Mouse (Mus musculus) erythroid progenitor cell, adult 5-6 weeks (primary cell): ENCODE data around the gene Negr1. TPM values are rescaled to one million over a fixed set of nuclear protein-coding genes. Genes with fewer than 3 reads are reported as not detected.
A peak's percentile ranks its signal among the peaks of the same experiment; 100 is the strongest.

Experiments used
- ATAC-seq: replicated peaks from 2 replicates; pipeline ENCODE4 v1.8.0; 2016; ENCODE audit warnings: moderate number of reproducible peaks, mild to moderate bottlenecking, moderate TSS enrichment, inconsistent platforms; ENCODE audit not compliant: poor library complexity, low FRiP score, severe bottlenecking
- total RNA-seq, 2 experiments: library from RNA; stranded (forward) in 1 of 2; stranded (reverse) in 1 of 2; fragments of 150-400 nt in 1 of 2; fragments of 186-747, 209-891 nt in 1 of 2; gene quantifications; 2 replicates each; pipeline versions ENCODE4 v1.2.3 to v1.2.4; 2015 to 2017; ENCODE audit warnings: low replicate concordance in 2 of 2

Negr1 gene
- total RNA-seq, 2 experiments from 2014 or later: 0.61 TPM; not detected in 1

DNA sequence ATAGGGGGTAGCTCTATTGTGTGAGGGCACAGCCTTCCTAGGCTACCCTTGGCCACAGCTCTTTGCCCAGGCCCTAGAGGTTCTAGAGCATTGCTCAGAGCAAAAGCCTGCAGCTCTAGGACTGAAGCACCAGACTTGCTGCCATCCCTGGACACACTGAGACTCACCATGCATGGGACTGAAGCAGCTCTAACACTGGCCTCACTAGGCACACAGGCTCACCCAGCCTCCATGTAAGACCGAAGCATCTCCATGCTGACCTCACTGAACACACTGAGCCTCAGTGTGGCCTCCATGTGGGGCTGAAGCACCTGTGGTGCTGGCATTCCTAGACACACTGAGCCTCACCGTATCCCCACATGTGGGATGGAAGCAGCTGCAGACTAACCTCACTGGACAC, 101.0 kb downstream of the Negr1 start:
- no peak for ATAC-seq

DNA sequence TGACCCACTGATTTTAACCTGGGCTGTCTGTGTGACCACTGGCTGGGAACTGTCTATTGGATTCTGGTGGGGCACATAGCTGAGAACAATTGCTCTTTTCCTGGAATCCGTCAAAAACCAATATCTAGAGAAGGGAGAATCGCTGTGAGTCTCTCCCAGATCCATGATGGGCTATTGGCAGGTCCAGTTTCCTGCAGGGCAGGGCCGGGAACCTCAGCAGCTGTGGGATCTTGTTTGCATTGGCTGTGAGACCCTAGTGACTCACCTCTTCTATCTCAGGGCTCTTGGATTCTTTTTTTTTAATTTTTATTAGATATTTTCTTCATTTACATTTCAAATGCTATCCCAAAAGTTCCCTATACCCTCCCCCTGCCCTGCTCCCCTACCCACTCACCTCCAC, 111.0 kb downstream of the Negr1 start:
- ATAC-seq: no peak

DNA sequence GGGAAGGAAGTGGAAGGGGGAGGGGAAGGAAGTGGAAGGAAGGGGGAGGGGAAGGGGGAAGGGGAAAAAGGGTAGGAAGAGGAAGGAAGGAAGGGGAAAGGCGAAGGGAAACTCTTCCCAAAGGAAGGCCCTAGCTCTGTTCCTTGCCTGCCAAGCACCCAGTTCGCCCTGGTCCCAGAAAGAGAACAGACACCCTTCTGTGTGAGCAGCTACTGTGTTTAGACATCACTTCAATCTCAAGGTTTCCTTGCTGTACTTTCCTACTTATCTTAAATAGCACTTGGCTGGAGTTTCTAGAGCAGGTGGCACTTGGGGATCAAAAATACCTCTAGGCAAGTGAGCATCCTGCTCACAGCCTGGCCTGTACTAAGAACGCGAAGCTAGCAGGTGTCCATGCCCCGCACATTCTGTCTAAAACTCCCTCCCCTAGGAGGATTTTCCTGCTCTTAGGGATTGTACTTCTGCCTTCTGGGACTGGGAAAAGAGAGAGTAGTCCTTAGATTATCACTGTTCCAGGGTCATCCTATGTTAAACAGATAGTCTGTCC, 128.5 kb downstream of the Negr1 start:
- no peak for ATAC-seq

DNA sequence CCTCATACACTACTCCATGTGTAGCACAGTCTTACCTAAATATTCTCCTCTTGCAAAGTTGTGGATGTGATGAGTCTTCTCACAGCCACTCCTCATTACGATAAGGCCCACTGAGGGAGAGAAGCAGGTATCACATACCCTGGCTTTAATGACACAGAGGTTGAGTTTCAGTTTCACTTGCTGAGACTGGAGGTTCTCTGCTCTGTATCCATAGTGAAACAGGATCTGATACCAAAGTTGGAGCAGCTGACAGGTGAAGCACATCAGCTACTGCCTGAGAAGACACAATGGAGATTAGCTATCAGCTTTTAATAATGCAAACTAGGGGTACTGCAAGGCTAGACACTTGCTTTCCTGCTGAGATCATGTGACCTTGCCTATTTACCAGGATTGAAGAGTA, 137.1 kb downstream of the Negr1 start:
- ATAC-seq: no peak

DNA sequence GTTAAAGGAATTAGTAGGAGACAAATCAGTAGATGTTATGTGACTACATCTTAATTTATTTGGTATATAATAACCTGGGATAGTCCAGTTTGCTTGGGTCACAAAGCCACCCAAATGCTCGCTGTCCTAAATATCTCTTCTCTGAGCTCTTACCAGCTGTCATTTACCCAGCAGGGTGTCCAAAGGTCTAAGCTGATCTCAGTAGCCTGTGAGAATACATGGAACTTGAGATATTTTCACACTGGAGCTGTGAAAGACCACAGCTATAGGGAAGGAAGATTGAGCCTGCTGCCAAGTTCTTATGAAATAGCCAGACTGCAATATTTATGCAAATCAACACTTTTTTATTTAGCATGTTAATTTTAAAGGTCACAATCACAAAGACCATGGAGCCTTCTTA, 141.6 kb downstream of the Negr1 start:
- ATAC-seq: no peak

DNA sequence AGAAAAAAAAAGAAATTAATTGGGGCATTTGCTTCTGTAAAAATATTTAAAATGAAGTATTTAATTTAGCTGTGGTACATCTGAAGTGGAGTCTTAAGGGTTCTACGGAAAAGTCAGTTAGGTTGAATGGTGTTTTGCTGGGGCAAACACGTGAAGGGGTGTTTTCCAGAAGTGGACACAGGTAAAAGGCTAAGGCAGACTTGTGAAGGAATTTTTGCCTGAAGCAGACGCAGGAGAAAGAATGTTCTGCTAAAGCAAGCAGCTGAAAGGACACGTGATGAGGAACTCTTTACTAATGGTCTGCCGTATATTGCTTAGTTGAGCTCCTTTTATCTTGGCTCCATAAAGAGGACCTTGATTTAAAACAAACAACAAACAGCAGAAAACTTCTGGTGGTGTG, 148.6 kb downstream of the Negr1 start:
- no peak for ATAC-seq

DNA sequence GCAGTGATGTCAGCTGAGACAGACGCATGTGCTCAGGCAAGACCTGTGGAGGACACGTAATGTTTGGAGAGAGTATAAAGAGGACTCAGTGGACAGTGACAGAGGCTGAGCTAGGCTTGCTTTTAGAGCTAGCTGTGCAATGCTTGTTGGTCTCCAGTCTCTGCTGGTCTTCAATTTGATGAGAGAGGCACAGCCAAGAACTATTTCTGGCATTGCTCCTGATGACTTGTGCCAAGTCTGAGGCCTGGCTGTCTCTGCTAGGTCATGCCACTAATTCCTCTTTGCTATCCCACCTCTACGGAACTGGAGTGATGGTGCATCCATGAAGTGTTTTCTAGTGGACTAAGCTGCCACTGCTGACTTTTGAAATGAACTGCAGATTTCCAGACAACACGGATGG, 149.1 kb downstream of the Negr1 start:
- no peak for ATAC-seq

DNA sequence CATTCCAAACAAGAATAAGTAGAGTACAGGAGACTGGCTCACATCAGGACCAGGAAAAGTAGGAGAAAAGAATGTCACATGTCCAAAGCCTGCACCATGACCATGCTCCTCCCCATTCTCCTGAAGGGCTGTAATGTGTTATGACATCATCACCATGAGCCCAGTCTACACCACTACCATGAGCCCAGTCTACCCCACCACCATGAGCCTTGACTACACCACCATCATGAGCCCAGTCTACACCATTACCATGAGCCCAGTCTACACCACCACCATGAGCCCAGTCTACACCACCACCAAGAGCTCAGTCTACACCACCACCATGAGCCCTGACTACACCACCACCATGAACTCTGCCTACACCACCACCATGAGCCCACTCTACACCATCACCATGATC, 174.7 kb downstream of the Negr1 start:
- ATAC-seq: peak; percentile 30; the same call in 1 of the 2 replicates

DNA sequence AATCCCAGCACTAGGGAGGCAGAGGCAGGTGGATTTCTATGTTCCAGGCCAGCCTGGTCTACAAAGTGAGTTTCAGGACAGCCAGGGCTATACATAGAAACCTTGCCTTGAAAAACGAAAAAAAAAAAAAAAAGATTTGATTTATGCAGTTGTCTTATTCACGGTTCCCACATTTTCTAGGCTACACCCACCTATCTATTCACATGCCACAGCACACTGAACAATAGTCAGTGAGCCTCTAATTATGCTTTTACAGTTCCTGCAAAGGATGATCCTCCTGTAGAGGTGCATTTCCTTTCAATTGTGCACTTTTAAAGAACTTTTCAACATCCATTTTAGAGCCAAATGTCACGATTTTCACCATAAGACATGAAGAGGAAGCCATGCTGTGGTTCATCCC, 177.9 kb downstream of the Negr1 start:
- ATAC-seq: no peak

DNA sequence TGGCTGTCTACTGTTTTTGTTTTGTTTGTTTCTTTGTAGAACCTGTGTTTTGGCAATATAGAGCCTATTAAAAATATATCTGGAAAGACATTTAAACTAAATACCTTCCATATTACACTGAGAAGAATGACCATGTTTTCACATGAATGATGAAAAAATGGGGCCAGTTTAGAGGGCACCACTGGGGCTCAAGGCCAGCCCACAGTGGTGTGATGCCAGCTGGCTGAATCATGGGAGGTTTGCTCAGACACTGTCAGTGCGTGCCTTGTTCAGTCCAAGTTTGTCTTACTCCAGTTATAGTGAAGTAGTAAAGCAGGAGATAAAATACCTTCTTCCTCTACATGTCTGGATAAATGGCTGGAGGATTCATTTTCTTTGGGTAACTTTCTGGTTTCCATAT, 181.7 kb downstream of the Negr1 start:
- no peak for ATAC-seq

DNA sequence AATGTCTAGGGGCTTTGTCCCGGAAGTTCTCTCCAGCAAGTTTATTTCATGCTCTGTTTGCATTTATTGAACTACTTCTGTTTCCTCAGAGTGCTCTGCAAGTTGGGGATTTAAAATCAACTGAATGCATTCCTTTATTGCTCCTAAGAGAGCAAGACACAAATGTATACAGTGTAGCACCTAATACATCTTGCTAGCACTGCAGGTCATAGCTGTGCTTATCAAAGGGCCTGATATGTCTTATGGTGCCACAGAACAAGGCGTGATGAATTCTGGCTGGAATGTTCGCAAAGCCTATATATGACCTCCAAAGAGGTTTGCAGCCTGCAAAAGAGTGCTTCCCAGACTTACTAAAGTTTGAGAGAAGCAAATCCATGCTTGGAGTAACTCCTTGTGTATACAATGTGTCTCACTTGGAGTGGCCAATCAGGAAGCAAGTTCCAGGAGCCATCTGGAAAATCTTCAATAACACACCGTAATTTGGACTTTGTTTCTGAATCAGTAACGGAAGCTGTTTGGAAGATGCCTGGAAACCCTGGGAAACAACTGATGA, 183.7 kb downstream of the Negr1 start:
- ATAC-seq: no peak

DNA sequence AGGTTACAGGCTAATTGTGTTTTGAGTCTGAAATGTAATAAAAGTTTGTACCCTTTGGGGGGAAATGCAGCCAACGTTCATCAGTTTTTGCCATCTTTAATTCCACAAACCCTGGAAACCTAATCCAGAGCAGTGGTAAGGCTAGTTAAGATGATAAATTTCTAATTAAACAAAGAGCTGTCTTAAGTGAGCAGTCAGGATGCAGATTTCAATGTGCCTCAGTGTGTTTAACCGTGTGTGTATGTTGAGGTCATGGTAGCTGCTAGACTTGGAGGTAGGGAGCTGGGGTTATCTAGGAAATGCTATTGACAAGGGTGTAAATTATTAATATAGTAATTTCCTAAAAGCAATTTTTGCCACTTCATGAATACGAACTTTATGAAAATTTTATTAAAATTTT, 185.9 kb downstream of the Negr1 start:
- no peak for ATAC-seq

DNA sequence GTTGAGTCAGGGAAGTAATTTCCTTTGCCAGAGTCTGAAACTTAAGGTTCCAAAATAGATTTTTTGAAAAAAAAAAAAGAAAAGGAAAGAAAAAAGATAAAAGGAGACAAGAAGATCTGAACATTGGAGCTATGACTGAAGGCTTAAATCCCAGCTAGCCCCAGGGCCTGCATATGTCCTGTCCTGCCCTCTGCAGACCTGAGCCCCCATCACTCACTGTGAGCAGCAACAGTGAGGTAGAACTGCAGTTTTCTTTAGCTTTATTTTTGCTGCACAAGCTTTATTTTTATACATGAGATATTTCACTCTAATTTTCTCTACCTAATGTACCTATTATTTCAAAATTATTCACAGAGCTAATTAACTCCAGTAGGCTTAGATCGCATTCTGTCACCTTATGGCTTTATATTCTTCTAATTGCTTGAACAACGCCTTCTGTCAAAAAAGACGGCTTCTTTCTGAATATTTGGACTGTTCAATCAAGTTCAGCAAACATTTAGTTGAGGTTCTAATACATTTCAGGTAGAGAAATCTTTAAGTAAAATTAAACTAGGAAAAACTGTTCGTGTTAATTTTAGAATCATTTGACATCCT, 192.3 kb downstream of the Negr1 start:
- no peak for ATAC-seq

DNA sequence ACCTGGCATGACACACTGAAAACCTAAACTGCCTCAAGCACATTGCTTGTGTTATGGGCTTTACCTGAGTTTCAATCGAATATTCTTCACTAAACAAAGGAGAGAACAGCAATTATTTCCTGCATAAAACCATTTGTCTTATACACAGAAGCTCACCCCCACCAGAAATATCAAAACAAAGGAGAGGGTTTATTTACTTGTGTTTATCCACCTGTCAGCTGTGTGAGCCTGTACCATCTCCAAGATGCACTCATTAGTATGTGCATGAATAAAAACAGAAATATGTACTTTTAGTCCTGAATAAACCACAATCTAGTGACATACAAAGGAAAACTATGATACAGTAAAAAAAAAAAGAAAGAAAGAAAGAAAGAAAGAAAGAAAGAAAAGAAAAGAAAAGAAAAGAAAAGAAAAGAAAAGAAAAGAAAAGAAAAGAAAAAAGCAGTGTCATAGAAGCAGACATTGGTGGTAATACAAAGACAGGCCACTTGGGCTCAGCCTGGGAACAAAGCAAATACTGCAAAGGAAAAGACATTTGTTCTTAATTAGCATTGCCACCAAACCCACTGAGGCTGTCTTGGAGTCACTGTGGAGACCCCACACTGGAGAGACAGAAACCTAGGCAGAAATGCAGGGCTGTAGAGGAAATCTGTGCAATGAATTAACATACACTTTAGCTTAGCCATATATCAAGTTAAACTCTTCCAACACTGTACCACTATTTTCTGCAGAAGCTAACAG, 193.4 kb downstream of the Negr1 start:
- no peak for ATAC-seq

DNA sequence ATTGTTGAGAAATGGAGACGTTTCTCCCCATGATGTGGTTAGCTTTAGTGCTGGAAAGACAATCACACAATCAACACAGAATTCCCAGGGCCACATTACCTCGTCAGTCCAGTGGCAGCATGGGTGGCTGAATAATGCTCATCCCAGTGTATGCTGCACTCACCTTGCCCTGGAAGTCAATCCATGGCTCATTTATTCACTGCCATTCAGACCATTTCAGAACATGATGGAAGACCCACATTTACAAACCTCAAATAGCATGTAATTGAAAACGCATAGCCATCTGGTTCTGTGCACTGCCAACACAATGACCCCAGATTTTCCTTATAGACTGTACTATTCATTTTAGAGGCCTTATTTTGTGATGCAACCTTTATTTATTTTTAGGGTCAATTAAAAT, 203.4 kb downstream of the Negr1 start:
- no peak for ATAC-seq

DNA sequence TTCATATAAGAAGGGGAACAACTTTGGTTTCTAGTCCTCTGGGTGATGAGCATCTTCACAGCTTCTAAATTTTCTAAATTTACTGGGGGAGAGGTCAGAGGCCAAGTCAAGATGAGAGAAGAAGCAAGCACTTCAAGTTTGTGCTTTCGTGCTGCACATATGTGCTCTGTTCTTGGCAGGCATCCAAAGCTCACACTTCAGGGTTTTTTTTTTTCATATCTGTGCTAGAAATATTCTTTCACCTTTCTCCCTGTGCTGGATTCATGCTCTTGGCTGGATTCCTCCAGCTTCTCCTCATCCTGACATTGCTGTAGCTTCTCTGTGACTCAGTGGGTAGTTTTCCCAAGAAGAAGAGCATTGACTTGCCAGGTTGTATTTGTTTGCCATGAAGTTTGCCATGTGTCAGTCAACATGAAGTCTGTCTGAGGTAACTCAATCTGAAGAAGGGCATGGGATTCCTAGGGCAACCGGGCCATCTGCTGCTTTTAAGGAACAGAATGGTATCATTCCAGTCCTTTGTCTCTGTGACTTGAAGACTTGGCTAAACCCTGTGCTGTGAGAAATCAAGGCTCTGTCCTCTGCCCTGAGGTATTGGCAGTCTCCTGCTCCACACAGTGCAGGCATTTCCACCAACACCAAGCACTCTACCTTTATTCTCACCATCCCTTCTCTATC, 204.7 kb downstream of the Negr1 start:
- no peak for ATAC-seq

DNA sequence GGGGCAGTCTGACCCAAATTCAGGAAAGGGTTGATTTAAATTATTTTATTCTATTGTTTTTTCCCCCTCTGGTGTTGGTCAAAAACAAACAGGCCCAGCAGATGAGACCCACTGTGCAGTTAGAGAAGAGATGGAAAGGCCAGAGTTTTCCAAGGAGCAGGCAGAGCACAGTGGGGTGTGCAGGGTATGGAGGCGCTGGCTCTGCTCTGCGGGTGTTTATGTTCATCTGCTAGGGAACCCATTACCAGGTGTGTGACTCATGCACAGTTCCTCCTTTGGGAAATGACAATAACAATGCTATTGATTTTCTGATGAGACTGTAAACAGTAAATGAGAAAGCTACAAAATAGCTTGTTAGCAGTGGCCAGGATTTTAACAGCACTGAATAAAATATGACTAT, 210.0 kb downstream of the Negr1 start:
- ATAC-seq: no peak

DNA sequence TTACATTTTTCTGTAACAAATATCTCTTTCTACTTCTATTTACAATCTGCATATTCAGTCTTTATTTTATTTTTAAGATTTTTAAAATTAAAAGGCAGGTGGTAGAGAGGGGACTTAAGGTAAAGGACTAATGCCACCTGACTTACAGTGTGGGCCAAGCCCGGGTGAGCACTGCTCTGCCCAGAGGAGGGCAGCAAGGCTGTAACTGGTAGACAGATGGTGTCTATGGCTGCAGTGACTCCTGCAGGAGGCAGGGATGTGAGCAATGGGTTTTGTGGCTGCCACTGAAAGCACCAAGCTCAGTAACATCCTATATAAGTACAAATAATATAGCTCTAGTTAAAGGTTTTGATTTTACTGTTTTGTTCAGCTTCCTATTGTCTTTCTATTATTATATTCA, 210.5 kb downstream of the Negr1 start:
- ATAC-seq: no peak

DNA sequence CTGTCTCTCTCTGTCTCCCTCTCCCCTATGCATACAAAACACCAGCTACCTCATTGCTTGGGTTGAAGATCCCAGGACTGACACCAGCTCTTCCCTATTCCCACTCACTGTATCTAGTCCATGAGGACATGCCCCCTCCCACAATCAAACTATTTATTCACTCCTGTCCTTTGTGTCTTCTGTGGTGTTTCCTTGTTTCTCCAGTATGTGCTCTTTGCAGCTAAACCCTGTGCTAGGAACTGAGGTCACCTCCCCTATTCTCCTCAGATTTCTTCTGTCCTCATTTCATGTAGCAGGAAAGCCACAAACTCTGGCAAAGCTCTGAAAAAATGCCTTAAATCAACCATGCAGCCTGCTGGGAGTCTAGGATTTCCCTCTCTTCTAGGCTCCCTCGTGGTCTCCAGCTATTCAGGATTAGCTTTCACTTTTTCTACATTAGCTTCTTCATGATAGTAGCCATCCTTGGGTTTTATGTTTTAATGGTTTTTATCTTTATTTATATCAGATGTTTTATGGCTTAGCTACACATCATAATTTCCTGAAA, 222.8 kb downstream of the Negr1 start:
- ATAC-seq: no peak

DNA sequence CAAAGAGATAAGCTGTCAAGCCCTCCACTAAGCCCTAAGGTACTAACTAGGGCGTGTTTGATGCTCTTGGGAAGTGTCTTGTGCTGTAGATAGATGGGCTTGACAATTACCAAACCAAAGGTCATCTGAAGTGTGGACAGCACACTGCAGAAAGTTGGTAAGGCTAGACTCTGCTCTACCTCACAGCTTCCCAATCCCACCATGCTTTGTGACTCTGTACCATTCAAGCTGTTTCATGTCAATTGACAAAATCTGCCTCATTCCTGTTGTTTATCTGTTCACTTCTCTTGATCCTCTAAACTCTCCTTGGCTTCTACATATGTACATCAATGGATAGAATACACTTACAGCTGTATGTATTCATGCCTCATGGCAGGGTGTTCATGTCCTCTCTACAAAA, 224.8 kb downstream of the Negr1 start:
- no peak for ATAC-seq

DNA sequence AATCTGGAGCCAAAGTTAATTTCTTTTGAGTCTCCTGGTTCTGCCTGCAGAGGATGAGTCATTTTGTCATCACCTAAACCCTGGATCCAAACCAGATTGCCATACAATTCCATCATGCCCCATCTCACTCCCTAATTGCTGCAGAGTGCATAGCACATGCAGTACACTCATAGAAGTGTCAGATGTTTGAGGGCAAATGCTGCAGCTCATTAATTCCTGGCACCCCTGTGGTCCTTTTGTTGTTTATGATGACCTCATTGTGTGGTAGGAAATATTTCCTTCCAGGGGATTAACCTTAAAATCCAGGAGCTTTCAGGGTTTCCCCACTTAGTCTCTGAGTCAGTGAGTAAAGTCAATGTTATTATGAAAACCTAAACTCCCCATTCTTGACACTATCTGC, 229.6 kb downstream of the Negr1 start:
- ATAC-seq: no peak
